Mouse (Mus musculus): ENCODE measurements around the gene Trim80. TPM values are rescaled to one million over a fixed set of nuclear protein-coding genes. Genes with fewer than 3 reads are reported as not detected.

The Trim80 gene
- polyA plus RNA-seq, 1 experiment = not detected

DNA sequence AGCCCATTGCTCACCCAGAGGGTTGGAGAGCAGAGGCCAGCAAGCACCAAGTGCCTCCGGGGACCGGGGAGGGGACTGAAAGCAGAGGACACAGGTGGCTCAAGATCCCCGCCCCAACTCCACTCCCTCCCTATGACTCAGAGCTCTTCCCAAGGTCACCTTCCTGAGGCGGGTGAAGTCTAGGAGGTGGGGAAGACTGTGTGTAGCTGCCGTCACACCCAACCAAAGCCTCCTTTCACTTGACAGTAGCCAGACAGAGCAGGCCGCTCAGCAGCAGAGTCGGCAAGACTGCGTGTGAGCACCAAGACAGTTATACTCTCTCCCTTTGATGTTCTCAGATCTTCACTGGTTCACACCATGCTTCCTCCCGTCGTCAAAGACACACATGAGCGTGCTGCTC lies 23.1 kb downstream of the Trim80 start:
- no peaks in the 10 kb centered on the region for H3K36me3 ChIP-seq (ENCODE audit: control insufficient read depth, insufficient read depth)
- peaks cover 22% of the 10 kb centered on the region for H3K27me3 ChIP-seq (ENCODE audit: control insufficient read depth, insufficient read depth, insufficient read length)
- no peak overlapping the region for H3ac ChIP-seq (ENCODE audit: control insufficient read depth, insufficient read length, low read depth)
- H3K79me2 ChIP-seq (ENCODE audit: control insufficient read depth, insufficient read depth) = no peaks in the 10 kb centered on the region
- no peaks in the 10 kb centered on the region for H3K79me3 ChIP-seq (ENCODE audit: low read depth)
- TF ChIP-seq FOSL1 (IDR thresholded peaks at IDR 0.05; ENCODE audit: insufficient read depth, low read length, poor library complexity, severe bottlenecking) = no peak
- TF ChIP-seq USF1 (IDR thresholded peaks at IDR 0.05; ENCODE audit: low read depth) = no peak
- TF ChIP-seq MYOG (IDR thresholded peaks at IDR 0.05; ENCODE audit: control insufficient read depth, extremely low read depth, insufficient read length) = no peak
- no peak for TF ChIP-seq CEBPB (IDR thresholded peaks at IDR 0.05; ENCODE audit: low read depth)
- TF ChIP-seq CTCF (IDR thresholded peaks at IDR 0.05; ENCODE audit: control insufficient read depth, insufficient read depth, insufficient read length) = no peak
- no peak for TF ChIP-seq MAX (IDR thresholded peaks at IDR 0.05)
- no peak for TF ChIP-seq MYOD1 (IDR thresholded peaks at IDR 0.05; ENCODE audit: control insufficient read depth, insufficient read length, low read depth)
- H3K4me3 ChIP-seq (ENCODE audit: insufficient read depth, poor library complexity, severe bottlenecking) = no peak overlapping the region

- no peaks in the 10 kb centered on the region for H3K79me3 ChIP-seq (ENCODE audit: low read depth)
- TF ChIP-seq MAX (IDR thresholded peaks at IDR 0.05) (no peak), FOSL1 (IDR thresholded peaks at IDR 0.05; ENCODE audit: insufficient read depth, low read length, poor library complexity, severe bottlenecking) (no peak), CEBPB (IDR thresholded peaks at IDR 0.05; ENCODE audit: low read depth) (no peak), CTCF (IDR thresholded peaks at IDR 0.05; ENCODE audit: control insufficient read depth, insufficient read depth, insufficient read length) (no peak), MYOG (IDR thresholded peaks at IDR 0.05; ENCODE audit: control insufficient read depth, extremely low read depth, insufficient read length) (no peak), MYOD1 (IDR thresholded peaks at IDR 0.05; ENCODE audit: control insufficient read depth, insufficient read length, low read depth) (no peak), USF1 (IDR thresholded peaks at IDR 0.05; ENCODE audit: low read depth) (no peak)
- H3K27me3 ChIP-seq (ENCODE audit: control insufficient read depth, insufficient read depth, insufficient read length) = peaks cover 17% of the 10 kb centered on the region
- H3K4me3 ChIP-seq (ENCODE audit: insufficient read depth, poor library complexity, severe bottlenecking) = no peak overlapping the region
- no peaks in the 10 kb centered on the region for H3K79me2 ChIP-seq (ENCODE audit: control insufficient read depth, insufficient read depth)
- no peak overlapping the region for H3ac ChIP-seq (ENCODE audit: control insufficient read depth, insufficient read length, low read depth)
- no peaks in the 10 kb centered on the region for H3K36me3 ChIP-seq (ENCODE audit: control insufficient read depth, insufficient read depth)
Measured at GRCm38 (mm10) chr11:115464851-115465250, 24.5 kb downstream of the Trim80 start.

- H3K36me3 ChIP-seq (ENCODE audit: control insufficient read depth, insufficient read depth) = no peaks in the 10 kb centered on the region
- TF ChIP-seq MYOD1 (IDR thresholded peaks at IDR 0.05; ENCODE audit: control insufficient read depth, insufficient read length, low read depth) = no peak
- TF ChIP-seq CTCF (IDR thresholded peaks at IDR 0.05; ENCODE audit: control insufficient read depth, insufficient read depth, insufficient read length) = no peak
- TF ChIP-seq MYOG (IDR thresholded peaks at IDR 0.05; ENCODE audit: control insufficient read depth, extremely low read depth, insufficient read length) = no peak
- TF ChIP-seq FOSL1 (IDR thresholded peaks at IDR 0.05; ENCODE audit: insufficient read depth, low read length, poor library complexity, severe bottlenecking) = no peak
- TF ChIP-seq MAX (IDR thresholded peaks at IDR 0.05) = no peak
- TF ChIP-seq CEBPB (IDR thresholded peaks at IDR 0.05; ENCODE audit: low read depth) = no peak
- TF ChIP-seq USF1 (IDR thresholded peaks at IDR 0.05; ENCODE audit: low read depth) = no peak
- no peaks in the 10 kb centered on the region for H3K79me3 ChIP-seq (ENCODE audit: low read depth)
- peaks cover 13% of the 10 kb centered on the region for H3K27me3 ChIP-seq (ENCODE audit: control insufficient read depth, insufficient read depth, insufficient read length)
- no peak overlapping the region for H3ac ChIP-seq (ENCODE audit: control insufficient read depth, insufficient read length, low read depth)
- H3K4me3 ChIP-seq (ENCODE audit: insufficient read depth, poor library complexity, severe bottlenecking) = no peak overlapping the region
- no peaks in the 10 kb centered on the region for H3K79me2 ChIP-seq (ENCODE audit: control insufficient read depth, insufficient read depth)
Measured at GRCm38 (mm10) chr11:115467217-115467618, 26.9 kb downstream of the Trim80 start.

DNA sequence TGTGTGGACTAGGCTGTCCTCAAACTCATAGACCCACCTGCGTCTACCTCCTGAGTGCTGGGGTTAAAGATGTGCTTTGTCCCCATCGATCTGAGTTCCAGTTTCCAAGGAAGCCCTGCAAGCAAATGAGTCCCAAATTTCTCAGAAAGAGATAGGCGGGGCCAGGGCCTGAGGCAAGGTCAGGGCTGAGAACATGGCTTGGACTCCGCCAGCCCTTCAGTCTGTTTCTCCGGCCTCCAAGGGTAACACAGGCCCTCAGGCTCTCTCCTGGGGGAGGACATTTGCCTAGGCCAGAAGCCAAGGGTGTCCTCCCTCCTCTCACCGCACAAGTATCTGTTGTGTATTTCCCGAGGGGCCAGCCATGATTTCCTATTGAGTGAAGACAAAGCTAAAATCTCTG lies 31.8 kb downstream of the Trim80 start:
- Histone ChIP-seq H3K27me3 (ENCODE audit: control insufficient read depth, insufficient read depth, insufficient read length) (no peaks in the 10 kb centered on the region), H3K79me3 (ENCODE audit: low read depth) (no peaks in the 10 kb centered on the region), H3K79me2 (ENCODE audit: control insufficient read depth, insufficient read depth) (peaks cover 17% of the 10 kb centered on the region), H3K36me3 (ENCODE audit: control insufficient read depth, insufficient read depth) (no peaks in the 10 kb centered on the region), H3ac (ENCODE audit: control insufficient read depth, insufficient read length, low read depth) (no peak overlapping the region), H3K4me3 (ENCODE audit: insufficient read depth, poor library complexity, severe bottlenecking) (no peak overlapping the region)
- TF ChIP-seq CTCF (IDR thresholded peaks at IDR 0.05; ENCODE audit: control insufficient read depth, insufficient read depth, insufficient read length) = no peak
- TF ChIP-seq FOSL1 (IDR thresholded peaks at IDR 0.05; ENCODE audit: insufficient read depth, low read length, poor library complexity, severe bottlenecking) = no peak
- no peak for TF ChIP-seq MYOG (IDR thresholded peaks at IDR 0.05; ENCODE audit: control insufficient read depth, extremely low read depth, insufficient read length)

GRCm38 (mm10) chr11:115473626-115474275 lies 33.4 kb downstream of the Trim80 start:
- Histone ChIP-seq H3ac (ENCODE audit: control insufficient read depth, insufficient read length, low read depth) (no peak overlapping the region), H3K36me3 (ENCODE audit: control insufficient read depth, insufficient read depth) (no peaks in the 10 kb centered on the region), H3K79me2 (ENCODE audit: control insufficient read depth, insufficient read depth) (peaks cover 22% of the 10 kb centered on the region), H3K4me3 (ENCODE audit: insufficient read depth, poor library complexity, severe bottlenecking) (no peak overlapping the region), H3K27me3 (ENCODE audit: control insufficient read depth, insufficient read depth, insufficient read length) (no peaks in the 10 kb centered on the region), H3K79me3 (ENCODE audit: low read depth) (peaks cover 2% of the 10 kb centered on the region)
- TF ChIP-seq CTCF (IDR thresholded peaks at IDR 0.05; ENCODE audit: control insufficient read depth, insufficient read depth, insufficient read length) = peak; percentile 88
- no peak for TF ChIP-seq MAX (IDR thresholded peaks at IDR 0.05)

Measured in C2C12 (cell line).